Comparison of ENCODE assay signal across 11 mouse cellular contexts in genomic region chr14:75069356-75069979, GRCm38 (mm10). TPM values are rescaled to one million over a fixed set of nuclear protein-coding genes. Genes with fewer than 3 reads are reported as not detected.
DNase-seq lines count a peak whose midpoint lies in the region; ATAC-seq and TF ChIP-seq lines count a peak whose summit lies in the region.
"Had no signal": no experiment of that assay in that cellular context is flagged by ENCODE, and none has a peak within 500 bp of the region (broad histone marks: within the 10 kb centered on the region; RNA-seq: fewer than 3 reads in every experiment).

No protein-coding gene starts in this region.

- peaks cover 28% of the 10 kb centered on the region for H3K4me1 ChIP-seq in bone marrow macrophage, adult 2 months (ENCODE audit: control insufficient read depth, insufficient read depth, low read length)
- no peaks in the 10 kb centered on the region for H3K4me1 ChIP-seq in lung, postnatal 0 days (ENCODE audit: insufficient read depth, low read depth, low read length)
- H3K4me1 ChIP-seq: embryonic facial prominence, embryonic 12.5 days; neural tube, embryonic 12.5 days had no signal

- peak overlapping the region; percentile 95 for H3K27ac ChIP-seq in bone marrow macrophage, adult 2 months (ENCODE audit: insufficient read depth, low read depth, low read length)
- no peak overlapping the region for H3K27ac ChIP-seq in lung, postnatal 0 days (ENCODE audit: low read length)
- H3K27ac ChIP-seq: embryonic facial prominence, embryonic 12.5 days; neural tube, embryonic 12.5 days had no signal

- peak; percentile 73 for DNase-seq in CD4-positive, CD25-positive, alpha-beta regulatory T cell, adult 2 months (ENCODE audit: low read depth, low spot score)
- peak; percentile 26 for DNase-seq in lung, postnatal 0 days (ENCODE audit: low spot score)
- no peak for DNase-seq in gastrocnemius, postnatal 36 days
- no peak for DNase-seq in kidney, adult 9 months
- no peak for DNase-seq in right cerebral cortex, postnatal 14 days
- DNase-seq: kidney, postnatal 10 days had no signal

- no peak for TF ChIP-seq EP300 in lung, postnatal 0 days (IDR thresholded peaks at IDR 0.05)

- WGBS in lung, postnatal 0 days: 44% methylated on average over 7 of the region's 7 CpGs

- peak overlapping the region; percentile 60 for H3K4me3 ChIP-seq in bone marrow macrophage, adult 2 months (ENCODE audit: insufficient read depth, low read length)
- H3K4me3 ChIP-seq in lung, postnatal 0 days (ENCODE audit: low read depth, low read length): no peak overlapping the region
- H3K4me3 ChIP-seq: embryonic facial prominence, embryonic 12.5 days; neural tube, embryonic 12.5 days had no signal

- intact Hi-C loops in gastrocnemius, postnatal 36 days (cut with DNase I): no loop called here

- H3K36me3 ChIP-seq in lung, postnatal 0 days (ENCODE audit: insufficient read depth, low read length): no peaks in the 10 kb centered on the region
- H3K36me3 ChIP-seq: embryonic facial prominence, embryonic 12.5 days; neural tube, embryonic 12.5 days had no signal

- no peak for ATAC-seq in lung, postnatal 0 days
- peak; percentile 66 for ATAC-seq in neutrophil, adult 5-6 weeks (ENCODE audit: extremely low read depth, insufficient number of reproducible peaks, low FRiP score, poor library complexity, severe bottlenecking)
- no peak for ATAC-seq in frontal cortex, adult (ENCODE audit: low TSS enrichment)

- no peak overlapping the region for H3K9ac ChIP-seq in lung, postnatal 0 days (replicated peaks; ENCODE audit: low read depth)
- H3K9ac ChIP-seq: embryonic facial prominence, embryonic 12.5 days; neural tube, embryonic 12.5 days had no signal

- H3K27me3 ChIP-seq in lung, postnatal 0 days (replicated peaks; ENCODE audit: insufficient read depth, low read length): no peaks in the 10 kb centered on the region
- H3K27me3 ChIP-seq: embryonic facial prominence, embryonic 12.5 days; neural tube, embryonic 12.5 days had no signal

- no peak overlapping the region for H3K4me2 ChIP-seq in lung, postnatal 0 days (replicated peaks; ENCODE audit: low read depth, low read length)
- H3K4me2 ChIP-seq: embryonic facial prominence, embryonic 12.5 days; neural tube, embryonic 12.5 days had no signal

- H3K9me3 ChIP-seq in lung, postnatal 0 days (ENCODE audit: low read length): no peaks in the 10 kb centered on the region
- H3K9me3 ChIP-seq: embryonic facial prominence, embryonic 12.5 days; neural tube, embryonic 12.5 days had no signal

- no peak for TF ChIP-seq CTCF in bone marrow macrophage, adult 2 months (IDR thresholded peaks at IDR 0.05; ENCODE audit: low read depth, low read length)
- no peak for TF ChIP-seq CTCF in lung, postnatal 0 days (IDR thresholded peaks at IDR 0.05)

- TF ChIP-seq POLR2A in bone marrow macrophage, adult 2 months (IDR thresholded peaks at IDR 0.05; ENCODE audit: borderline replicate concordance, low read depth, low read length): no peak

RNA-seq across cellular contexts. Expression of gene Rubcnl, which starts 53.6 kb away (rescaled TPM):
- polyA plus RNA-seq in bone marrow macrophage, adult 2 months (2012; ENCODE audit: insufficient read depth, insufficient read length, missing spikeins): 8.3 and 9.0 TPM in 2 replicates
- polyA plus RNA-seq in lung, postnatal 0 days (2015; fragmentation: Nextera tagmentation; extraction: Ambion mirVana): 0.27 TPM in 2 replicates
- 80.9 and 83.6 TPM in 2 replicates for total RNA-seq in neutrophil, adult 5-6 weeks (2017)
- total RNA-seq in gastrocnemius, postnatal 36 days (2021): under 1 TPM; 0.10 to 0.12 TPM

Comparison
In these comparisons a context has a peak if more than half of its experiments do, and no peak if none do; other contexts are left out.
1. DNase-seq: peak in CD4-positive, CD25-positive, alpha-beta regulatory T cell, adult 2 months (single experiment) and lung, postnatal 0 days (single experiment); none in gastrocnemius, postnatal 36 days (0 of 2), kidney, adult 9 months (single experiment) and right cerebral cortex, postnatal 14 days (single experiment).
2. RNA of gene Rubcnl, which starts 53.6 kb away (total RNA-seq): 80.9 to 83.6 TPM in neutrophil, adult 5-6 weeks; 0.10 to 0.12 TPM in gastrocnemius, postnatal 36 days; every median in the first group is over 10 times any median in the second.